Mouse (Mus musculus) small intestine, adult 2 months (tissue): ENCODE measurements around the gene Dot1l. TPM values are rescaled to one million over a fixed set of nuclear protein-coding genes. Genes with fewer than 3 reads are reported as not detected.

ENCODE experiments used
- H3K27ac ChIP-seq: fragments of 200-500 bp; 2 replicates; pipeline ENCODE4 v1.5.1; 2012; ENCODE audit warnings: low read depth, low read length, control low read depth, inconsistent platforms; ENCODE audit not compliant: insufficient read depth
- H3K27me3 ChIP-seq: fragments of 200-500 bp; 2 replicates; pipeline ENCODE4 v1.6.1; 2012; ENCODE audit warnings: mild to moderate bottlenecking, moderate library complexity, low read length, inconsistent platforms; ENCODE audit not compliant: control insufficient read depth, insufficient read depth
- H3K36me3 ChIP-seq: fragments of 200-500 bp; 2 replicates; pipeline ENCODE4 v1.6.1; 2012; ENCODE audit warnings: mild to moderate bottlenecking, low read length, control low read depth, inconsistent platforms; ENCODE audit not compliant: control insufficient read depth, insufficient read depth
- H3K4me1 ChIP-seq: fragments of 200-500 bp; 2 replicates; pipeline ENCODE4 v1.6.1; 2012; ENCODE audit warnings: low read length, inconsistent platforms, mixed read lengths; ENCODE audit not compliant: control insufficient read depth, insufficient read depth, insufficient read length
- H3K4me3 ChIP-seq: fragments of 200-500 bp; 2 replicates; pipeline ENCODE4 v1.5.1; 2012; ENCODE audit warnings: low read depth, mild to moderate bottlenecking, control low read depth, inconsistent platforms, low read length, moderate library complexity
- CTCF ChIP-seq: fragments of 200-500 bp; IDR thresholded peaks from 2 replicates; pipeline ENCODE4 v1.5.1; 2012; ENCODE audit warnings: low read depth, mild to moderate bottlenecking, control low read depth, inconsistent platforms, low read length, moderate library complexity, mixed read lengths; ENCODE audit not compliant: insufficient replicate concordance, insufficient read length; ENCODE audit errors: extremely low read depth
- POLR2A ChIP-seq: fragments of 200-500 bp; IDR thresholded peaks from 2 replicates; pipeline ENCODE4 v1.6.1; 2012; ENCODE audit warnings: low read depth, mild to moderate bottlenecking, control low read depth, inconsistent platforms, low read length, moderate library complexity
- WGBS: fragments of 180-500 bp; shearing (Covaris S2); methylation state at CpG from one replicate; pipeline ENCODE4 v1.1.7; 2018; 5-methylcytosine and 5-hydroxymethylcytosine counted together
- polyA plus RNA-seq: library from polyadenylated mRNA; depleted of rRNA; stranded (reverse); fragments of >200 nt; gene quantifications from 2 replicates; pipeline ENCODE4 v1.2.3, GENCODE M21; 2012

Gene Dot1l
- polyA plus RNA-seq, 1 experiment = 83.7 TPM

DNA sequence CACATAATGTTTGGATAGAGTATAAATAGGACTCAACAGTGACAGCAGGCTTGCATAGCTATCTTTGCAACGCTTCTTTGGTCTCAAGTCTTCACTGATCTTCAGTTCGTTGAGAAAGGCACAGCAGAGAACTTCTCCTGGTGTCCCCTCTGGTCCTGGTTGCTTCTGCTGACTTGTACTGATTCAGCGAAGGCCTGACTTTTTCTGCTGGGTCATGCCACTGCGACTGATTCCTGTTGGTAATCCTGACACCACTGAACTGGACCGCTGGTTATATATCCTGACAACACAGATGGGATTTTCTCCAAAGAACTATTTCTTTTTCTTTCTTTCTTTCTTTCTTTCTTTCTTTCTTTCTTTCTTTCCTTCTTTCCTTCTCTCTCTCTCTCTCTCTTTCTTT lies 67.5 kb downstream of the Dot1l start:
- TF ChIP-seq POLR2A = no peak
- TF ChIP-seq CTCF = no peak
- H3K4me3 ChIP-seq = no peak overlapping the region
- WGBS = 84% methylated on average over 5 of the region's 5 CpGs
- no peaks in the 10 kb centered on the region for H3K36me3 ChIP-seq
- H3K27me3 ChIP-seq = no peaks in the 10 kb centered on the region
- H3K4me1 ChIP-seq = peaks cover 3% of the 10 kb centered on the region; the same call in 1 of the 2 replicates
- no peak overlapping the region for H3K27ac ChIP-seq

DNA sequence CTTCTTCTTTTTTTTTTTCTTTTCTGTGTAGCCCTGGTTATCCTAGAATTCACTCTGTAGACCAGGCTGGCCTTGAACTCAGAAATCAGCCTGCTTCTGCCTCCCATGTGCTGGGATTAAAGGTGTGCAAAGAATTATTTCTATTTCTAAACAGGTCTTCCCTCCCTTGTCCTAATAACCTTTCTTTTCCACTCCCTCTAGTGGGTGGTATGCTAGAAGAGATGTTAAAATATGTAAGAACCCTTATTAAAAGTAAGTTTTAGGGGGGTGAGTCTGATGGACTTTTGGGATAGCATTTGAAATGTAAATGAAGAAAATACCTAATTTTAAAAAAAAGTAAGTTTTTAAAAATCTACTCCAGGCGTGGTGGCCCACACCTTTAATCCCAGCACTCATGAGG lies 68.3 kb downstream of the Dot1l start:
- peaks cover 8% of the 10 kb centered on the region for H3K4me1 ChIP-seq
- WGBS = 89% methylated on average over 1 of the region's 1 CpGs
- H3K4me3 ChIP-seq = no peak overlapping the region
- no peak overlapping the region for H3K27ac ChIP-seq
- TF ChIP-seq POLR2A (no peak), CTCF (no peak)
- H3K36me3 ChIP-seq = no peaks in the 10 kb centered on the region; the same call in 1 of the 2 replicates
- no peaks in the 10 kb centered on the region for H3K27me3 ChIP-seq

DNA sequence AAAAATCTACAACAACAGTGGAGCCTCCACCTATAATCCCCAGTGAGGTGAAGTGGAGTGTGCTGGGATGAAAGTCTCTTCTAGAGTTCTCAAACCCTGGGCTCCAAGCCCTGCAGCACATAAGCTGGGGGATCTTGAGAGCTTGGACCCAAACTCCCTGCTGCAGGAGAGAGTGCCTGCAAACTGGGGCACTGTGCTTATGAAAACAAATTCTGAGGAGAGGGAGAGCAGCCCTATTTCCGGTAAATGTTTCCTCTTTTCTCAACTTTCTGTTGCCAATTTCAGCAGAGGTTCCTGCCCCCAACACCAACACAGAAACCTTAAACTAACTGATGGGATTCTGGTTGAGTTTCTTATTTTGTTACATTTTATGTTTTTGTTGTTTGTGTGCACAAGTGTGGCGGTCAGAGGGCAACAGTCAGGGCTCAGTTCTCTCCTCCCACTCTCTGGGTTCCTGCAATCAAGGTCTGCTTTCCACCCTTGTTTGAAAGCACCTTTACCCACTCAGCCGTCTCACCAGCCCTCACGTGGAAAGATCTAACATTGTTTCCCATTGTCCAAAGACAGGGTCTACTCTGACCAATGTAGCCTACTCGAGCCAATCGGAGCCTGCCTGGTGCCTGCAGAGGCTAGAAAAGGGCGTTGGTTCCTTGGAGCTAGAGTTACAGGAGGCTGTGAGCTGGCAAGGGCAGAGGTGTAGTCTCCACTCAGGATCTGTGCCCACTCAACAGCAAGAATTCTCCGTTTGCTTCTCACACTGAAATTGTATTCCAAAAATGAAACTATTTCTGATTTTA lies 69.0 kb downstream of the Dot1l start:
- TF ChIP-seq POLR2A = no peak
- no peak for TF ChIP-seq CTCF
- no peaks in the 10 kb centered on the region for H3K27me3 ChIP-seq
- peak overlapping the region; percentile 40; the same call in 1 of the 2 replicates for H3K27ac ChIP-seq
- no peak overlapping the region for H3K4me3 ChIP-seq
- peaks cover 10% of the 10 kb centered on the region for H3K4me1 ChIP-seq
- peaks cover 3% of the 10 kb centered on the region for H3K36me3 ChIP-seq
- 50% methylated on average over 8 of the region's 8 CpGs for WGBS

DNA sequence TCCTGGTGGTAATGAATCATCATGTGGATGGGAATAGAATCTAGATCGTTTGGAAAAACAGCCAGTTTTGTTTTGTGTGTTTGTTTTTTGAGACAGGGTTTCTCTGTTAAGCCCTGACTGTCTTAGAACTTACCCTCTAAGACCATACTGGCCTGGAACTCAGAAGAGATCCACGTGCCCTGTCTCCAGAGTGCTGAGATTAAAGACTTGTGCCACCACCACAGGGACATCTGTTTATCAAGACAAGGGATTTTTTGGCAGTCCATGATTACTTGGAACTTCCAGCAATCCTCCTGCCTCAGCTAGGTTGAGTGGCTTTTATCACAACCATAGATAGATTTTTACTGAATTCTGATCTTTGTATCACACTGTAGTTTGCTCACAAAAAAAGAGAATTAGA lies 69.8 kb downstream of the Dot1l start:
- H3K27ac ChIP-seq = no peak overlapping the region

DNA sequence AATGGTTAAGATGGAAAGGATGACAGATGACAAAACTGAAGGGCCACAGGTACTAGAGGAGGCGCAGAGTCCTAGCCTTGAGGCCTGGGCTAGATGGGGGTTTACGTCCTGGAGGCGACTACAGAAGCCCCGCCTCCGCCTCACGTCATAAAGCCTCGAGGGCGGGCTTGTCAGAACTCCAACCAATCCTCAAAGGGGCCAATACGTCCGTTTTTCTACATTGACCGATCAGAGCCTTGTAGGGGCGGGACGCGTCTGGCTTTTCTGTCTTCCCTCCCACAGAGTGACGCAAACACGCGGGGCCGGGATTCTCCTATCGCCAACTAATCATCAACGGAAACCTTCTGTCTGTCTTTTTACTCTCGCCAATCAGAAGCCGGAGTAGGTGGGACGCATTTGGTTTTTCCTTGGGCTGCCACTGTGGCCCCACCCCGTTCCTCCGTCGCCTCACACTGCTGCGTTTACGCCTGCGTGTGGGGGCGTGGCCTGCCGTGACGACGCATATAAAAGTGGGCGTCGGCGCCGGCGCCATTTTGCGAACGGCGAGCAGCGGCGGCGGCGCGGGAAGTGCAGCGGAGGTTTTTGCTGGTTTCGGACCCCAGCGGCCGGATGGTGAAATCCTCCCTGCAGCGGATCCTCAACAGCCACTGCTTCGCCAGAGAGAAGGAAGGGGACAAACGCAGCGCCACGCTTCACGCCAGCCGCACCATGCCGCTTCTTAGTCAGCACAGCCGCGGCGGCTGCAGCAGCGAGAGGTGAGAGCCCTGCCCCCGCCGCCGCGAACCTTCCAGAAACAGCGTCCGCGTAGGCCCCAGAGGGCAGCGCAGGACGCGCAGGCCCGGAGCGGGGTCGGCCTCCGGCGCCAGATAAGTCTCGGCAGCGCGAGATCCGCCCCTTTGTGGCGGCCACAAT lies 71.4 kb downstream of the Dot1l start, which contains the start of gene Oaz1:
TSS of gene Oaz1 (plus strand) at position 506 of the 912 bp plus-strand sequence.
- TF ChIP-seq POLR2A (peak; percentile 70), CTCF (no peak)
- Histone ChIP-seq H3K27me3 (no peaks in the 10 kb centered on the region), H3K36me3 (peaks cover 19% of the 10 kb centered on the region), H3K27ac (peak within 1 kb of the TSS; percentile 95), H3K4me1 (peaks cover 23% of the 10 kb centered on the region), H3K4me3 (peak within 1 kb of the TSS; percentile 76)
- under 1% methylated on average over 77 of the region's 82 CpGs for WGBS

More for the DNA sequence above, 69.8 kb downstream of the Dot1l start:
- 71% methylated on average over 2 of the region's 2 CpGs for WGBS
- Histone ChIP-seq H3K27me3 (no peaks in the 10 kb centered on the region), H3K4me1 (peaks cover 11% of the 10 kb centered on the region), H3K36me3 (peaks cover 11% of the 10 kb centered on the region), H3K4me3 (no peak overlapping the region)
- TF ChIP-seq CTCF = no peak
- no peak for TF ChIP-seq POLR2A

DNA sequence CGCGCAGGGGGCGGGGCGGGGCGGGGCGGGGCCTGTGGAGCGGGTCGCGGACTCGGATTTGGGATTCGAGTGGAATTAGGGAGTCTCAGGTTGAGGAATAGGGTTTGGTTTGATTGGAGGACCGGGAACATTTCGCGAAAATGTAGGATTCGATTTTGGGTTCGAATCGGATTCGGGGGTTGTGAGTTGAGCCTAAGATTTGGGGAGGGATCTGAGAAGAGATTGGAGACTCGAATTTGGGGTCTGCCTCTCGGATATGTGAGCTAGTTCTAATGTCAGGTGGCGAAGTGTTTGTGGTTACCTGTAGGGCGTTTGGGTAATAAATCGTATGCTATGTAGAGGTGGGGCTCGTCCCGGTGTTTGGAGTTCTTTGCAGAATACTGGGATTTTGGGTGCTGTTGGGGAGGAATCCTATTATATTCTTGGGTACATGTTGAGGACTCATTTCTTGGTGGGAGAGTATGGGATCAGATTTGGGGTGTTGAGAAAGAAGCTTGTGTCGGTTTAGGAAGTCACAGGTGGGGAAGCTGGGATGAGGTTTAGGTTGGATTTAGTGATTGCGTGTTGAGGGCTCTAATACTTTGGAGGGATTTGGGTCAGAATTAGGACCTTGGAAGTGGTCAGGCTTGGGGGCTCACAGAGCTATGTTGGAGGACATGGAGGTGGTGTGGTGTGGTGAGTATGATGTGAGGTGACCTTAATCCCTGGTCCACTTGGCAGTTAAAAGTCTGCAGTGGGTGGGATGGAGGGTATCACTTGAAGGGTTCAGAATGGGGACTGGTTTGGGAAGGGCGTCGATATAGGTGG lies 72.3 kb downstream of the Dot1l start:
- 2% methylated on average over 29 of the region's 29 CpGs for WGBS
- no peak overlapping the region for H3K27ac ChIP-seq

More for the DNA sequence above, 72.3 kb downstream of the Dot1l start:
- H3K36me3 ChIP-seq = peaks cover 19% of the 10 kb centered on the region
- no peaks in the 10 kb centered on the region for H3K27me3 ChIP-seq
- H3K4me3 ChIP-seq = peak overlapping the region; percentile 76
- TF ChIP-seq POLR2A = no peak
- TF ChIP-seq CTCF = no peak
- H3K4me1 ChIP-seq = peaks cover 23% of the 10 kb centered on the region
